Mouse (Mus musculus) ovary, adult 2 months (tissue): Measurements from ENCODE around the gene Entr1. TPM values are rescaled to one million over a fixed set of nuclear protein-coding genes. Genes with fewer than 3 reads are reported as not detected.

Source experiments
- polyA plus RNA-seq: library from polyadenylated mRNA; depleted of rRNA; stranded (reverse); fragments of >200 nt; gene quantifications from 2 replicates; pipeline ENCODE4 v1.2.3, GENCODE M21; 2012; rRNA removed

The Entr1 gene
- polyA plus RNA-seq = 106 and 111 TPM in 2 replicates

GRCm38 (mm10) chr2:26389154-26389690 lies at the start of gene Entr1, which contains the start of gene Pmpca:
Gene Entr1, minus strand, starts transcription at chr2:26389316.
Gene Pmpca, plus strand, starts transcription at chr2:26389339.

DNA sequence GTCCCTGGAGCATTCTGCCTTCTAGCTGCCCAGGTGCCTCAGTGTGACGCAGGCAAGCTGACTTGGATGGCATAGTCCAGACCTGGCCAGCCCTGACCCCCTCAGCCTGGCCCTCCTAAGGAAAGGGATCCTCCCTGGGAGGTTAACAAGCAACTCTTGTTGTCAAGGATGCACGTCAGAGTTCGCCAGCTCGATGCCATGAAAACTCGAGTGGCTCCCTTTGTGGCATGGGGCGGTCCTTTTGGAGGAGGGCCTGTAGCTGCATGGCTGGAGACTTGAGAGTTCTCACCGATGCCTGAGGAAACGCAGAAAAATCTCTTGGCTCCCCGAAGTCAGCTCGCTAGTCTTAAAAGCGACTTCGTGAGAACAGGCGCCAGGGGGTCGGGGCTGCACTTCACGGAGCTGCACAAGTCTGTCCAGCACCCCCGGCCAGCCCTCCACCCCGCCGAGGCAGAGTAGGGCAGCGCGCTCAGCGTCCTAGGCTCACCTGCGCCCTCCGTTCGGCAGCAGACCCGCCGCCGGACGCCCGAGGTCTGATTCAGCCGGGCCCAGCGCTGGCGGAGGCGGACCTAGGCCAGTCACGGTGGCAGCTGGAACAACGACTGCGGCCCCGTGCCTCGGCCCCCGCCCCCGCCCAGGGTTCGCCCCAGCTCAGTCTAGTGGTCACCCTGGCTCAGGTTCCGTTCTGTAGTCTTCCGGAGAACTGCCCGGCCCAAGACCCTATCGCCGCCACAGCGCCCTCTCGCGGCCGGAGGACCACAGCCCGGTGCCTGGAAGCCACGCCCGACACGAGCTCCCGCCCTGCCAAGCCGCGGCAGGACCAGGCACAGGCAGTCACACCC lies 19.6 kb upstream of the Entr1 start, which contains the start of gene Inpp5e:
Inpp5e (minus strand) TSS at position 689 of the 842 bp plus-strand sequence.

GRCm38 (mm10) chr2:26380131-26380771 lies 8.9 kb downstream of the Entr1 start, which contains the start of gene Snapc4:
Gene Snapc4, minus strand, starts transcription at chr2:26380653.

GRCm38 (mm10) chr2:26360772-26361171 lies 28.3 kb downstream of the Entr1 start, which contains the start of gene Card9:
Gene Card9, minus strand, starts transcription at chr2:26360918.

DNA sequence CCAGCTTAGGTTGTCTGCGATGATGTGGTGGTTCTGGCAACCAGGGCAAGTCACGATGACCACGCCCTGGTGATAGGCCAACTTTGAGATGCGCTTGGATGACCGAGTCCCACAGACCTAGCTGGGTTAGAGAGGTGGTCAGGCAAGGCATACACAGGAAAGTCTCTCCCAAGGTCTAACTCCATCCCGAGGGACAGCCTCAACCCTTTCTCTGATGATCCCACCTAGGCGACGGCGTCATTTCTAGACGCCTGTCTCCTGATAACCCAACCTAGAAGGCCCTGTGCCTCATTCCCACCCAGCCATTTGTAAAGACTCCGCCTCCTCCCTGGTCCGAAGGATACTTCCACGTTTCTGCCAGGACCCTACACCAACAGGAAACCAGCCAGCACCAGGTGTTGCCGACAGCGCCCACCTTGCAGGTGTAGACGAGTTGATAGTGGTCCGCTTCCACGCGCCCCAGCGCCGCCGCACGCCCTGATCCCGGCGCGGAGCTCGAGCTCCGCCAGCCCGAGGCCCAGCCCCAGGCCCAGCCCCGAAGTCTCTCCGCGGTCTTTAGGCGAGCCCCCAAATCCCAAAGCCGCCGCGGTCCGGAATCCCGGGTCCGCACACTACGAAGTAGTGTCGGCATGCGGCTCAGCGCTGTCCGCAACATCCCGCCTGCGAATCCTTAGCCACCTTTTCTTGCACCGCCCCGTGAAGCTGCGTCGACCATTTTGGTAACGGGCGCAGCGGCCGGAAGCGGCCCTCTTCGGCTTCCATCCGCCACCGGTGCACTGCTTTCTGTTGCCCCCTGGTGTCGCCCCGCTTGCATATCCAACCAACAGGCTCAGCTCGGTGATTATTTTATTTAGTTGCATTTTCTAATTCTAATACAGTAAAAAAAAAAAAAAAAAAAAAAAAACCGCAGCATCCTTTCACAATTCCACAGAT lies 37.5 kb downstream of the Entr1 start, which contains the start of gene Dnlz:
Dnlz (minus strand) TSS at position 753 of the 933 bp plus-strand sequence.

Other genes with a start within 250 kb of the Entr1 start
- gene Lhx3, start 181.0 kb downstream of the Entr1 start, polyA plus RNA-seq = 0.07 and 0.10 TPM in 2 replicates
- gene Qsox2, start 151.8 kb downstream of the Entr1 start, polyA plus RNA-seq = 37.8 and 41.4 TPM in 2 replicates
- gene Ccdc187, start 94.8 kb downstream of the Entr1 start, polyA plus RNA-seq = 6.9 and 7.1 TPM in 2 replicates
- gene Gpsm1, start 73.8 kb downstream of the Entr1 start, polyA plus RNA-seq = 106 and 123 TPM in 2 replicates
- 26.7 and 27.7 TPM in 2 replicates for gene Dnlz, start 37.2 kb downstream of the Entr1 start, polyA plus RNA-seq
- gene Card9, start 28.4 kb downstream of the Entr1 start, polyA plus RNA-seq = 4.7 and 8.1 TPM in 2 replicates
- 57.2 and 62.3 TPM in 2 replicates for gene Snapc4, start 8.7 kb downstream of the Entr1 start, polyA plus RNA-seq
- 36.9 and 47.6 TPM in 2 replicates for gene Pmpca, start within 50 bp of the Entr1 start, polyA plus RNA-seq
- gene Inpp5e, start 19.9 kb upstream of the Entr1 start, polyA plus RNA-seq = 38.9 and 47.6 TPM in 2 replicates
- 94.3 and 145 TPM in 2 replicates for gene Sec16a, start 55.9 kb upstream of the Entr1 start, polyA plus RNA-seq
- 44.5 and 55.4 TPM in 2 replicates for gene Notch1, start 127.3 kb upstream of the Entr1 start, polyA plus RNA-seq
- 317 and 395 TPM in 2 replicates for gene Egfl7, start 190.7 kb upstream of the Entr1 start, polyA plus RNA-seq
- not detected in 2 replicates for gene Gm20532, start 197.3 kb upstream of the Entr1 start, polyA plus RNA-seq
- 145 and 170 TPM in 2 replicates for gene Agpat2, start 215.1 kb upstream of the Entr1 start, polyA plus RNA-seq
- gene Fam69b, start 239.1 kb upstream of the Entr1 start, polyA plus RNA-seq = 35.0 and 40.4 TPM in 2 replicates